Mouse (Mus musculus) thymus, postnatal 0 days (tissue): ENCODE results near the gene Slc8a2. TPM values are rescaled to one million over a fixed set of nuclear protein-coding genes. Genes with fewer than 3 reads are reported as not detected.

Source experiments
- DNase-seq: peaks from one replicate; pipeline ENCODE4 v3.0.0-alpha.2; 2015; ENCODE audit warnings: low spot score
- polyA plus RNA-seq: library from polyadenylated mRNA; unstranded; fragments of >200 nt; fragmentation: Nextera tagmentation; extraction: Ambion mirVana; gene quantifications from 2 replicates; pipeline ENCODE4 v1.2.1, GENCODE M21; 2015

Gene Slc8a2
- polyA plus RNA-seq, result 0.03 and 0.04 TPM in 2 replicates

GRCm38 (mm10) chr7:16129421-16129845, at the start of gene Slc8a2:
TSS of gene Slc8a2 (plus strand) at chr7:16129826.
- peak; percentile 61 for DNase-seq

DNA sequence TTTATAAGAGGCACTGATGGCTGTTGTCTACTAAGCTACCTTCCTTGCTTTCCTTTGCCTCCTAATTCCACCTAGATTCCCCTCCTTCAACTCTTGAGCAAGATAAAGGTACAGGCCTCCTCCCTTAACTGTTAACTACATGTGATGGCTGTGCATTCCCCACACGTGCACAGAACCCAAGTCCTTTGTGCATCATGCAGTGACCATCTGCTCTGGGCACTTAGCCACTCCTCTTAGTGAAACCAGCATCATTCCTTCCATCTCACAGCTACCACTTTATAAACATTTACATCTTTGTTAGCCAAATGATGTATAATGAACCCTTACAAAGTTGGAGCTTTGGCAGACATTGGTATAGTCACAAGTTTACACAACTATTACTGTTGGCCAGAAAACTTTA, 49.7 kb upstream of the Slc8a2 start:
- no peak for DNase-seq

DNA sequence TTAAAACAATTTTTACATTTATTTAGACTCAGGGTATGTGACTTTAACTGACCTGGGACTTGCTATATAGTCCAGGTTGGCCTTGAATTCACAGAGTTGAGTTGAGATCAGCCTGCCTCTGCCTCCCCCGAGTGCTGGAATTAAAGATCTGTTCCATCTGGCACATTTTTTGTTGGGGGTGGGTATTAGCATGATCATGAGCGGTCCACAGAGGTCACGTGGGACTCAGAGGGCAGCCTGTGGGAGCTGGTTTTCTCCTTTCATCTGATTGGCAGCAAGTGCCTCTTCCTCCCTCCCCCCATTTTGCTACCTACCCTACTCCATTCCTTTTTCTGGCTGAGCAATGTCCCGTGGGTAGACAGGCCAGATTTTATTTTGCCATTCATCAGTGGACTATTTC, 49.0 kb upstream of the Slc8a2 start:
- no peak for DNase-seq

GRCm38 (mm10) chr7:16083361-16083760, 46.3 kb upstream of the Slc8a2 start:
- DNase-seq, result no peak

DNA sequence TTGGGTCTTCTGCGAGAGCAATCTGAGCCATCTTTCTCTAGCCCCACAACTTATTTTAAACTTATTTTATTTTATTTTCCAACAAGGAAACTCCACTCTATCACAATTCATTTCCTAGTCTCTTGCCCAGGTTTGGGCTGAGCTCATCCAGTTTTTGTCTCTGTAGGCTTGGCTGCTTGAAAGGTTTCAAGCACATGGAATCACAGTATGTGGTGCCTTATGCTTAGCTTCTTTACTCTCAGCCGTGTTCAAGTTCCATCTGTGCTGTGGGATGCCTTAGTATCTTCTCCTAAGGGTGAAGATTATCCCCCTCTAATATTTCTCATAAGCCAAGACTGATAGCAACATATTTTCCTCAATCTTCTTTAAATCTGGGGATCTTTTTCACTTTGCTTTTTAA, 42.0 kb upstream of the Slc8a2 start:
- no peak for DNase-seq

- DNase-seq, result no peak
Measured at GRCm38 (mm10) chr7:16094592-16094991, 35.0 kb upstream of the Slc8a2 start.

DNA sequence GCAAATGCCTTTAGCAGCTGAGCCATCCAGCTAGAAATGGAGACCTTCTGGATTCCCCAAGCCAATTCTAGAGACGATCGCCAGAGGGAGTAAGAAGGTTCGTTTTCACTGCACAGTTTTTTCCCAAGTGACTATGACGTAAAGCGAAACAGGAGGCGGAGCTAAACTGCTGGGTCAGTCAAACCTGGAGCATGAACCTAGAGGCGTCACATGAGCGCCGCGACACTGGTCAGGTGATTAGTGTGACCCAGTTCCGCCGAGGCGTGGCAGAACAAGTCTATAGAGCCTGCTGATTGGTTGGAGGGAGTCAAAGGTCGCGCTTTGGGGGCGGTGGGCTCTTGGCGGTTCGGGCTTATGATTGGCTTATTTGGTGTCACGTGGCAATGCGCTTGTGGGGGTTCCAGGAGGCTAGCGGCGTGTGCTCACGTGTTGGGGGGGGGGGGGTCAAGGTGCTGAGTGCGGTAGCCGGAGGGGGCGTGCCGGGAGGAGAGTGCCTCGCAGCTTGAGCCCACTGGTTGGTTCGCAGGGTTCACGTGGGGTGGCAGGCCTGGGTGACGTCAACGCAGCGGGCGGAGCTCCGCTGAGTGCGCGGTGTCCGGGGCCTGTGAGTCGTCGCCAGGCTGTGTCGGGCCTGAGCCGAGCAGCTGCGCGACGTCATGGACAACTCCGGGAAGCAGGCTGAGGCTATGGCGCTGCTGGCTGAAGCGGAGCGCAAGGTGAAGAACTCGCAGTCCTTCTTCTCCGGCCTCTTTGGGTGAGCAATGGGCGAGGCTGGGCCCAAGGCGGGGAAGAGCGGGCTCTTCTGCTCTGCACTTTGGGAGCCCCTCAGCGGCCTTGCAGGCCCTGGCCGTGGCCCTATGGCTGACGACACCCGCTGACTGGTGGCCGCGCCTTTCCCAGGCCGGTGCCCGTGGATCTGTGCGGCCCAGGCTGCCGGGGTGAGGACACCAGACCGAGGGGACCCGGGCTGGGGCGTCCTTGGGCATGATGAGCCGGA, 31.3 kb upstream of the Slc8a2 start, which contains the start of gene Napa:
Gene Napa, plus strand, starts transcription at position 438 of the 997 bp plus-strand sequence.
- peak; percentile 99 for DNase-seq

GRCm38 (mm10) chr7:16099901-16100300, 29.7 kb upstream of the Slc8a2 start:
- DNase-seq, result no peak

DNA sequence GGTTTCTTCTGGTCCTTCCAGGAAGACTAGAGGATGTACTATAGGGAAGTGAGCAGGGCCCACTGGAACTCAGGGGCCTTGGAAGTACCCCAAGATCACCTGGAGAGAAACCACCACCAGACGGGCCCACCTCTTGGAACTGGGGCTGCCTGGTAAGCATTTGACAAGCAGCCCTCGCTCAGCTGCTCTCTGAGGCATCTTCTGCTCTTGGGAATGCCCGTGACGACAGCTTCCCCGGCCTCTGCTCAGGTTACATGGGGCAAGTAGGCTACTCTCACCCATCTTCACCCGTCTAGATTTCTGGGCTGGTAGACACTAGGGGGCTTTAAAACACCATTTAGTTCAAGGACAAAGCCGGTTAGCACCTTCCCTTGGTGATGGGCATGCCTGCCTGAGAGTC, 28.5 kb upstream of the Slc8a2 start:
- DNase-seq, result no peak

DNA sequence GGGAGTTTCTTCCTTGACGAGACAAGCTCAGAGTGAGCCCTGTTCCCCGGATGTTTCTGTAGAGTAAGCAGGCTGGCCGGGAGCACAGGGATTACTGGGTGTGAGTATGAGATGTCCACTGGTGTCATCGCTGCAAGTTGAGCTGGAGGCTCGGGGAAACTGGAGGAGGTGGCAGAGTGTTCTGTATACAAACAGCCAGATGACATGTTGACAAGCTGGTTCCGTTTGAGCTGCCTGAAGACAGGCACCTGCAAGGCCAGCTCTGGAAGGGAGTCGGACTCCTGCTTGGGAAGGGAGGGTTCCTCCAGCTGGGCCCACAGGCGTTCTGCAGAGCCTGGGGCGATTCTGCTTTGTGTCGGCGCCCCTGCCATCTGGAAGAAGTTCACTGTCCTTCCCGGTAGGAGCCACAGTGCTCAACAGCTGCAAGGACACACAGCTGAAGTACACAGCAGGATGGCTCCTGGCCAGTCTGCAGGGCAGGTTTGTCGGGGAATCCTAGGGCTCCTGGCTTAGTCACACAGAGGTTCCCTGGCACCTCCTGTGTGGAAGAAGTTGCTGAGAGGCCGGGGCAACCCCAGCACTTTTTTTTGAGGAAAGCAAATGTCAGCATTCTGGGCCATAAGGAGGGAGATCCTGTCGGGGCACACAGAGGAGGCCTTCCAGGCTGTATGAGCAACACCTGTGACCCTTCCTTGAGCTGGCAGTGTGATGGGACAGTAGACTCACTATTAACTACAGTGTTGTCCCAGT, 27.7 kb upstream of the Slc8a2 start:
- DNase-seq, result no peak

- no peak for DNase-seq
Measured at GRCm38 (mm10) chr7:16102686-16103226, 26.9 kb upstream of the Slc8a2 start.

- DNase-seq, result no peak
Measured at GRCm38 (mm10) chr7:16103760-16104159, 25.9 kb upstream of the Slc8a2 start.

GRCm38 (mm10) chr7:16104611-16105388, 24.8 kb upstream of the Slc8a2 start:
- no peak for DNase-seq

- no peak for DNase-seq
Measured at GRCm38 (mm10) chr7:16108886-16109542, 20.6 kb upstream of the Slc8a2 start.

- no peak for DNase-seq
Measured at GRCm38 (mm10) chr7:16110158-16110557, 19.5 kb upstream of the Slc8a2 start.

- DNase-seq, result no peak
Measured at GRCm38 (mm10) chr7:16111284-16112090, 18.1 kb upstream of the Slc8a2 start.

GRCm38 (mm10) chr7:16116418-16116817, 13.2 kb upstream of the Slc8a2 start:
- no peak for DNase-seq

DNA sequence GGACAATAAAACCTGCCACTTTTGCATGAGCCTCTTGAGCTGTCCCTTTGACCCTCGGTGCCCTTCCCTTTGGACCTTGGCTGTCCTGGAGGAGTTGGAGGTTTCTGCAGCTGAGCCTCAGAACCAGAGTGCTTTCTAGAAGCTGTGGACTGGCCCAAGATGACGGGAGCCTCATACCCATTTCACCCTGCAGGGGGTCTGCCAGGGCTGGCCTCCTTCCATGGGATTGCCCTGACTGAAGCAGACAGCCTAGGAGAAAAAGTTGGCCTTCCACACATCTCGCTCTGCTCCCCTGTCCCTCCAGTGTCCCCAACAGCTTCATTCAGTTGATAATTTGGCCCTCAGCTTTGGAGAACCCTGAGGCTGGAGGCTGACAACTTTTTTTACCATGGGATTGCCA, 12.5 kb upstream of the Slc8a2 start:
- no peak for DNase-seq

- peak; percentile 92 for DNase-seq
Measured at GRCm38 (mm10) chr7:16119569-16120261, 9.9 kb upstream of the Slc8a2 start, which contains the start of gene Kptn. TSS of gene Kptn (plus strand) at chr7:16119895.
